Mouse (Mus musculus): Measurements from ENCODE around the gene Vmn2r8.
"Not testable (repeated sequence)": the region's sequence is repeated elsewhere in the genome, so short reads cannot be mapped to it uniquely, and the experiment has no call there.

- not testable (repeated sequence) for TF ChIP-seq CTCF (IDR thresholded peaks at IDR 0.05; ENCODE audit: borderline replicate concordance, extremely low read depth, insufficient read depth, insufficient read length); POLR2A (IDR thresholded peaks at IDR 0.05; ENCODE audit: borderline replicate concordance, extremely low read depth, insufficient read depth, insufficient read length, poor library complexity, severe bottlenecking)
These were observed at the start of gene Vmn2r8 for GRCm38 (mm10) chr5:108808750-108809149.
